Mouse (Mus musculus) midbrain, embryonic 12.5 days (tissue): ENCODE data around the gene Gramd1b. TPM values are rescaled to one million over a fixed set of nuclear protein-coding genes. Genes with fewer than 3 reads are reported as not detected.

ENCODE experiments used
- ATAC-seq: fragments of 200-750 bp; cut with Nextera tagmentation; 2 replicates; pipeline ENCODE4 v1.8.0; 2017; ENCODE audit warnings: low read depth, moderate TSS enrichment, moderate library complexity; ENCODE audit not compliant: low FRiP score
- H3K27ac ChIP-seq: fragments of 300-500 bp; sonication (generic); replicated peaks from 2 replicates; pipeline ENCODE4 v1.5.1; 2016; ENCODE audit warnings: mild to moderate bottlenecking
- H3K27me3 ChIP-seq: fragments of 300-500 bp; sonication (generic); 2 replicates; pipeline ENCODE4 v1.6.1; 2016; ENCODE audit warnings: mild to moderate bottlenecking
- H3K36me3 ChIP-seq: fragments of 300-500 bp; sonication (generic); 2 replicates; pipeline ENCODE4 v1.6.1; 2016
- H3K4me1 ChIP-seq: fragments of 300-500 bp; sonication (generic); 2 replicates; pipeline ENCODE4 v1.6.1; 2016
- H3K4me2 ChIP-seq: fragments of 300-500 bp; sonication (generic); replicated peaks from 2 replicates; pipeline ENCODE4 v1.6.1; 2016; ENCODE audit warnings: mild to moderate bottlenecking, moderate library complexity
- H3K4me3 ChIP-seq: fragments of 300-500 bp; sonication (generic); 2 replicates; pipeline ENCODE4 v1.5.1; 2016; ENCODE audit warnings: mild to moderate bottlenecking
- H3K9ac ChIP-seq: fragments of 300-500 bp; sonication (generic); replicated peaks from 2 replicates; pipeline ENCODE4 v1.6.1; 2016; ENCODE audit warnings: mild to moderate bottlenecking, moderate library complexity
- H3K9me3 ChIP-seq: fragments of 300-500 bp; sonication (generic); 2 replicates; pipeline ENCODE4 v1.6.1; 2016; ENCODE audit warnings: mild to moderate bottlenecking
- WGBS: fragments of 180-500 bp; shearing (Covaris S2); methylation state at CpG from one replicate; pipeline ENCODE4 v1.1.7; 2016; 5-methylcytosine and 5-hydroxymethylcytosine counted together
- polyA plus RNA-seq: library from polyadenylated mRNA; unstranded; fragments of >200 nt; fragmentation: Nextera tagmentation; extraction: Ambion mirVana; gene quantifications from 2 replicates; pipeline ENCODE4 v1.2.1, GENCODE M21; 2016

The Gramd1b gene
- polyA plus RNA-seq, 1 experiment from 2014 or later = 5.4 TPM

DNA sequence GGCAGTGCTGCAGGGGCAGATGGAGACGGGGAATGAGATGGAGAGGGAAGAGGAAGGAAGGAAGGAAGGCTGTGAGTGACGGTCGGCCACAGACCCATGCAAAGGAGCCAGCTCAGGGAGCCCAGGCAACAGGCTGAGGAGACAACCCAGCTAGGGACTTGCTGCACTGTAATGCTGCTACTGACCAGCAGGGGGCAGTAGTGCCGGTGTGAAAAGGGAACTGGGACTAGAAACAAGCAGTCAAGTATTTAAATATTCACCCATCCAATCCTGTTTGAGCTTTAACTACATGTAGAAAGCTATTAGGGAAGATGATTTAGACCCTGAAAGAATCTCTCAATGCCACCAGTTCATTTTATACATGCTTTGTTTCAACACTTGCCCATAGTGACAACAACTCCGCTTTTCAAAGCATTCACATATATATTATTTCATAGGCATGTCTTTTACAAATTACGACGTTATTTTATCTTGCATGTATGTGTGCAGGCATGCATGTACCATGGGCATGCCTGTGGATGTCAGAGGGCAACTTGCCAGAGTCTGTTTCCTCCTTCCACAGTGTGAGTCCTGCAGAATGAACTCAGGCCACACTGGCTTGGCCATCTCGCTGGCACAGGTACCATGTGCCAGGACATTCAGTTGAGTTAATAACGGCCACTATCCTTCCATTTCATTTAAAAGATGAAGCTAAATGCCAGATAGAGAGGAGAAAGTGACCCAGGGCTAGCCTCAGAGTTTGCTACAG lies 197.4 kb downstream of the Gramd1b start:
- no peaks in the 10 kb centered on the region for H3K9me3 ChIP-seq
- no peaks in the 10 kb centered on the region for H3K27me3 ChIP-seq
- H3K36me3 ChIP-seq = no peaks in the 10 kb centered on the region
- no peak overlapping the region for H3K4me2 ChIP-seq
- 62% methylated on average over 9 of the region's 9 CpGs for WGBS
- H3K4me3 ChIP-seq = no peak overlapping the region
- 0 out of 2 replicates have a peak, but pooled peaks cover 2% of the 10 kb centered on the region for H3K4me1 ChIP-seq
- ATAC-seq = no peak
- no peak overlapping the region for H3K27ac ChIP-seq
- H3K9ac ChIP-seq = no peak overlapping the region

DNA sequence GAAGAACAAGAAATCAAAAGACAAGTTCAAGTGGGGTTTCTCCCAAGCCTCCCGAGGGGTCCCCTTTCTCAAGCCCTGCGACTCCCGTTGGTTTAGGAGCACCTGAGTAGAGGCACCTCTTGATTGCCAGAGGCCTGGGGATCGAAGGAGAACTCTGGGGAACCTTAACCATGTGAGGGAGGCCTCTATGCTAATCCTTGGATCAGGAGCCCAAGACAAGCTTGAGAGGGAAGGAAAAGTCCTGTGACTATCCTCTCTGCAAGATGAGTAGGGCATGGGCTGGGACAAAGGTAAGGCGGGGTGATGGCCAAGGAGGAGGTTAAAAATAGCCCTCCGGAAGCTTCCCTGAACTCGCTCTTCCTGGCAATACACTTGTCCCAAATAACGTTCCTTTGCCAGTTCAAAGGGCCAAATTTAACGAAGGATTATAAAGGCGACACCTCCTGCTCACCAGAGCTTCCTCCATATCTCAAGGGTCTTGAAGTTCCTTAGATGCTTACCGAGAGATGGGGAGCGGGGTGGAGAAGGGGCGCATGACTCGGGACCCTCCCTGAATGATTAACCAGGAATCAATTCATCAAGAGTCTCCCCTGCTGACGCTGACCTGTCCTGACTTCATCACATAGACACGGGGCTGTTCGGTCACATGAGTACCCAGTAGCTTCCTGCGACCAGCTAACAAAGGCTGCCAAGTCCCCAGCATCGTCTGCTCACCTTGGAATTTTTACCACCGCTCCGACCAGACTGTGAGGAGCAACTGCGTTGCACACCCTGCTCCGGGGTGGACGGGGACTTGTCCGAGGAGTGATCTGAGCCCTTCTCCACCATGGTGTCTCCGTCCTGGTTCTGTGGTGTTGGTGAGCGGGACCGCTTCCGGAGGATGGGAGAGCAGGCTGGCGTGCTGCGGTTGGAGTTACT lies 198.2 kb downstream of the Gramd1b start:
- Histone ChIP-seq H3K36me3 (no peaks in the 10 kb centered on the region), H3K9me3 (no peaks in the 10 kb centered on the region), H3K27ac (no peak overlapping the region), H3K27me3 (no peaks in the 10 kb centered on the region), H3K9ac (no peak overlapping the region), H3K4me3 (no peak overlapping the region), H3K4me2 (no peak overlapping the region), H3K4me1 (0 out of 2 replicates have a peak, but pooled peaks cover 2% of the 10 kb centered on the region)
- ATAC-seq = no peak
- WGBS = 88% methylated on average over 31 of the region's 31 CpGs

DNA sequence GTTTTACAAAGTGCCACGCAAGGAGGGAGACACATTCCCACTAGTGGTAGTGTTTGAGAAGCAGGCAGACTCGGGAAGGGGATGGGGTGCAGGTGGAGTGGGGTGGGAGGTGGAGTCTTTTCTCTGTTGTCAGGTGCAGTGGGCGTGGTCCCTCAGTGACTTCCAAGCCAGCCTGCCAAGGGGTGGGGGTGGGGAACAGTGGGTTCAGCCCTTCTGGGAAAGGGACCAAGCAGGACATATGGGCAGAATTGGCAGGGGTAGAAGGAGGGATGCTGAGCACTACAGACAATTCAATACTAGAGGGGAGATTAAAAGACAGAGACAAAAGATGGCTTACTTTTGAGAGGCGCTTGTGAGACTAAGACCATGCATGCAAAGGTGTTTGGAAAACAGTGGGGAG lies 198.9 kb downstream of the Gramd1b start:
- no peak overlapping the region for H3K4me2 ChIP-seq
- H3K9ac ChIP-seq = no peak overlapping the region
- no peak for ATAC-seq
- H3K36me3 ChIP-seq = no peaks in the 10 kb centered on the region
- no peaks in the 10 kb centered on the region for H3K27me3 ChIP-seq
- no peaks in the 10 kb centered on the region for H3K9me3 ChIP-seq
- 82% methylated on average over 4 of the region's 4 CpGs for WGBS
- 0 out of 2 replicates have a peak, but pooled peaks cover 2% of the 10 kb centered on the region for H3K4me1 ChIP-seq
- no peak overlapping the region for H3K4me3 ChIP-seq
- H3K27ac ChIP-seq = no peak overlapping the region

DNA sequence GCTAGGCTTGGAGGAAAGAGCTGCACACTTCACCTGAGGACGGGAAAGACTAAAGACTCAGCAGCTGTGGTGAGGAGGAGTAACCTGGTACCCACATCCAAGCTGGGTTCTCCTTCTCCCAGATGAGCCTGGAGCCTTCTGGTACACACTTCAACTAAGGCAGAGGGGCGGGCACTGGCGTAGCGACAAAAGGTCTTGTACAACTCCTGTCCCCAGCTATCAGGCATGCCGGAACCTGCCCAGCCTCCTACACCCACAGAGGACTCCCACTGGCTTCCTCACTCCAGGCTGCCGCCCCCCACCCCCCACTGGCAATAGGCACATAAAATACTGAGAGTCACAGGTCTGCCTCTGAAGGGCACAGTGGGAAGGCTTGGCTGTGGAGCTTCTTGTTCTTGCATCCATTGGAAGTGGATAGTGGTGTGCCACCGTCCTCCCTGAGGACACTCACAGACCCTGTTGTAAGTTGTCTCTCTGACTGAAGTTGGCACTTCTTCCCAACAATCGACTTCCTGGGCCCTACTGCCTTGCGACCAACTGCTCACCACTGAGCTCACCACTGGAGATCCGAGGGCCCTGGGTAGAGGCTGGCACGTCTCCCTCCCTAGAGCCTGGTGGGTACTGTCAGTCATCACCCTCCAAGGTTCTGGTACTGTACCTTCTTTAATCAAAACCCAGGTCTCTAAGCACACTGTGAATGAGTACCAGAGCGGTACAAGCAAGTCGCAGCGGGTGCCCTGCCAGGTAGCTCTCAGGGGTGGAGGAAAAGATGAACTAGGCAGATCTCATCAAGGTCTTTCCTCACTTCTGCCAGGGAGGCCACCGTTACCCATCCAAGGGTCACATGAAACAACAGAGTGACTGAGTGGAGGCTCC lies 199.5 kb downstream of the Gramd1b start:
- 90% methylated on average over 15 of the region's 15 CpGs for WGBS
- Histone ChIP-seq H3K27me3 (no peaks in the 10 kb centered on the region), H3K4me2 (no peak overlapping the region), H3K9me3 (no peaks in the 10 kb centered on the region), H3K4me1 (no peaks in the 10 kb centered on the region), H3K36me3 (no peaks in the 10 kb centered on the region), H3K27ac (no peak overlapping the region), H3K4me3 (no peak overlapping the region), H3K9ac (no peak overlapping the region)
- ATAC-seq = no peak

GRCm38 (mm10) chr9:40330609-40331382 lies 200.4 kb downstream of the Gramd1b start:
- H3K27me3 ChIP-seq = no peaks in the 10 kb centered on the region
- no peak overlapping the region for H3K27ac ChIP-seq
- no peak overlapping the region for H3K4me3 ChIP-seq
- 54% methylated on average over 19 of the region's 19 CpGs for WGBS
- no peaks in the 10 kb centered on the region for H3K9me3 ChIP-seq
- no peaks in the 10 kb centered on the region for H3K4me1 ChIP-seq
- no peak overlapping the region for H3K9ac ChIP-seq
- H3K36me3 ChIP-seq = no peaks in the 10 kb centered on the region
- no peak overlapping the region for H3K4me2 ChIP-seq
- peak; percentile 93 for ATAC-seq

GRCm38 (mm10) chr9:40326260-40326915 lies 204.8 kb downstream of the Gramd1b start:
- Histone ChIP-seq H3K4me2 (no peak overlapping the region), H3K9me3 (no peaks in the 10 kb centered on the region), H3K36me3 (no peaks in the 10 kb centered on the region), H3K4me3 (no peak overlapping the region), H3K4me1 (0 out of 2 replicates have a peak, but pooled peaks cover 1% of the 10 kb centered on the region), H3K9ac (no peak overlapping the region), H3K27ac (no peak overlapping the region), H3K27me3 (no peaks in the 10 kb centered on the region)
- 70% methylated on average over 7 of the region's 7 CpGs for WGBS
- no peak for ATAC-seq

DNA sequence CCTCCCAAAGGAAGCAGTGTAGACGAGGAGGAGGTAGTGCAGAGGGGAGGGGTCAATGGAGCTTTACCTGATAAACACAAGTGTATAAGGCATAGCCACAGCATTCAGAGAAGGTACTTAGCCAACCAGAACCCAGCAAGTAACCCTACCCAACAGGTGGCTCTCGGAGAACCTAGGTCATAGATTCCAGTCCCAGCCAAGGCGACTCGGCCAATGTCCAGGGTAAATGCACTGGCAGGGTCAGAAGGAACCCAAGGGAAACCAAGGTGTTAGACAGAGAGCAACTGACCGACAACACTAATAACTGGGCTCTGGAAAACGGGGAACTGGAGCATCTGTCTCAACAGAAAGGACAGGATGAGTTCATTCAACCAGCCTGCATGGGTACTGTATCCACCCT lies 206.4 kb downstream of the Gramd1b start:
- Histone ChIP-seq H3K9ac (no peak overlapping the region), H3K4me2 (no peak overlapping the region), H3K9me3 (no peaks in the 10 kb centered on the region), H3K4me1 (0 out of 2 replicates have a peak, but pooled peaks cover 3% of the 10 kb centered on the region), H3K4me3 (no peak overlapping the region), H3K27me3 (no peaks in the 10 kb centered on the region), H3K27ac (no peak overlapping the region), H3K36me3 (no peaks in the 10 kb centered on the region)
- 90% methylated on average over 6 of the region's 6 CpGs for WGBS
- ATAC-seq = no peak

DNA sequence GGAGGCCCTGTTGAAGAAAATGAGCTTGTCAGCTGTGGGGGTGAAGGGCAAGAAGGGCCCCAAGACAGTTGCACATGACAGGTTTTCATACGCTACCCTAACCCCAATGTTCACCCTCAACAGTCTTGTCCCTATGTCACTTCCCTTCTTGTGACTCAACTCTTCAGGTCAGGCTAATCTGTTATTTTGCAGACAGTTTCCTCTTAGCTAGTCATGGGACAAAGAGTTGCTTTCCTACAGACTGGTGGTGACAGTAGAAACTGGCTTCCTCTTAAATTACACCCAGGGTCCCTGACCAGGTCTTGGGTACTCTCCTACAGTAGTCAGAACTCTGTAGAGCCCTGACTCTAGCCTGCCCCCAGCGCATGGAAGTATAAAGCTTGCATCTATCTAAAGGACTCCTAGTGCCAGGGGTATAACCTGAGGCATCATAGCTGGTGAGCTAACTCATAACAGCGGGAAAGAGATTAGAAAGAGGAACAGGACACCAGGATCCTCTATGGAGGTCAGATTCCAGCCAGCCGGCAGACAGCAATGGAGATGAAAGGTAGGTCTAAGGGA lies 206.9 kb downstream of the Gramd1b start:
- no peak overlapping the region for H3K4me2 ChIP-seq
- WGBS = 89% methylated on average over 4 of the region's 4 CpGs
- no peak overlapping the region for H3K4me3 ChIP-seq
- H3K36me3 ChIP-seq = no peaks in the 10 kb centered on the region
- no peak overlapping the region for H3K9ac ChIP-seq
- H3K27me3 ChIP-seq = no peaks in the 10 kb centered on the region
- ATAC-seq = no peak
- no peak overlapping the region for H3K27ac ChIP-seq
- 0 out of 2 replicates have a peak, but pooled peaks cover 3% of the 10 kb centered on the region for H3K4me1 ChIP-seq
- no peaks in the 10 kb centered on the region for H3K9me3 ChIP-seq

DNA sequence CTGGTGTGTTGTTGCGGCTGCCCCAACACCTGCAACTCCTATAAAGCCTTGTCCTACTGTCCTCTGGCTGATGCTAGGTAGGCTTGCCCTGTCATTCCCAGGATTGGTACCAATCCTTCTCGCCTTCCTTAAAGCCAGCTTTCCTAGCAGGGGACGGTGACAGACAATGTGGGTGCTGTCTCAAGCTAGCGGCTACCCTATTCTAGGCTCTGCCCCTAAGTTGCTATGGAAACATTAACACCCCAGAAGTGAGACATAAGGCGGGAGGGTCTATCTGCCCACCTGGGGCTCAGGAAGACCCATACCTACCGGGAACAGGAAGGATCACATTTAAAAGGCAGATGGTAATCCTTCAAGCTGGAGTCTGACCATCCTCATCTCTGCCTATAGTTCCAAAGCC lies 207.4 kb downstream of the Gramd1b start:
- no peaks in the 10 kb centered on the region for H3K27me3 ChIP-seq
- H3K27ac ChIP-seq = no peak overlapping the region
- no peak overlapping the region for H3K4me2 ChIP-seq
- no peak for ATAC-seq
- H3K4me3 ChIP-seq = no peak overlapping the region
- no peaks in the 10 kb centered on the region for H3K9me3 ChIP-seq
- no peak overlapping the region for H3K9ac ChIP-seq
- H3K4me1 ChIP-seq = 0 out of 2 replicates have a peak, but pooled peaks cover 3% of the 10 kb centered on the region
- H3K36me3 ChIP-seq = no peaks in the 10 kb centered on the region
- WGBS = 80% methylated on average over 6 of the region's 6 CpGs

- no peaks in the 10 kb centered on the region for H3K9me3 ChIP-seq
- no peaks in the 10 kb centered on the region for H3K36me3 ChIP-seq
- no peaks in the 10 kb centered on the region for H3K27me3 ChIP-seq
- H3K9ac ChIP-seq = no peak overlapping the region
- no peak for ATAC-seq
- H3K4me1 ChIP-seq = 0 out of 2 replicates have a peak, but pooled peaks cover 3% of the 10 kb centered on the region
- WGBS = 90% methylated on average over 5 of the region's 5 CpGs
- H3K27ac ChIP-seq = no peak overlapping the region
- H3K4me3 ChIP-seq = no peak overlapping the region
- H3K4me2 ChIP-seq = no peak overlapping the region
Measured at GRCm38 (mm10) chr9:40323171-40323570, 208.0 kb downstream of the Gramd1b start.
